Mouse (Mus musculus) heart, adult 18-20 months (tissue): Measurements from ENCODE around the gene Ptprj. TPM values are rescaled to one million over a fixed set of nuclear protein-coding genes. Genes with fewer than 3 reads are reported as not detected.

Experiments
- DNase-seq, 2 experiments: peaks; one replicate each; pipeline ENCODE4 v3.0.0; 2021 to 2022; ENCODE audit warnings: mixed read lengths in 1 of 2
- long read RNA-seq, 2 experiments: library from polyadenylated mRNA; stranded (forward); transcript quantifications; one replicate each; pipeline ENCODE4 v2.0.0; 2021
- total RNA-seq, 2 experiments: library from RNA; stranded (reverse); gene quantifications; 2 replicates each; pipeline ENCODE4 v1.2.3; 2021

Ptprj gene
- 1 to 10 TPM; 6.5 to 8.8 TPM for total RNA-seq
- long read RNA-seq, experiment 1, partial matches to known transcripts = 0 of 4 reads
- long read RNA-seq, experiment 1, other reads (novel, unspliced or antisense) = 4 of 4 reads
- long read RNA-seq, experiment 2, partial matches to known transcripts = 0 of 1 reads
- long read RNA-seq, experiment 2, other reads (novel, unspliced or antisense) = 1 of 1 reads

DNA sequence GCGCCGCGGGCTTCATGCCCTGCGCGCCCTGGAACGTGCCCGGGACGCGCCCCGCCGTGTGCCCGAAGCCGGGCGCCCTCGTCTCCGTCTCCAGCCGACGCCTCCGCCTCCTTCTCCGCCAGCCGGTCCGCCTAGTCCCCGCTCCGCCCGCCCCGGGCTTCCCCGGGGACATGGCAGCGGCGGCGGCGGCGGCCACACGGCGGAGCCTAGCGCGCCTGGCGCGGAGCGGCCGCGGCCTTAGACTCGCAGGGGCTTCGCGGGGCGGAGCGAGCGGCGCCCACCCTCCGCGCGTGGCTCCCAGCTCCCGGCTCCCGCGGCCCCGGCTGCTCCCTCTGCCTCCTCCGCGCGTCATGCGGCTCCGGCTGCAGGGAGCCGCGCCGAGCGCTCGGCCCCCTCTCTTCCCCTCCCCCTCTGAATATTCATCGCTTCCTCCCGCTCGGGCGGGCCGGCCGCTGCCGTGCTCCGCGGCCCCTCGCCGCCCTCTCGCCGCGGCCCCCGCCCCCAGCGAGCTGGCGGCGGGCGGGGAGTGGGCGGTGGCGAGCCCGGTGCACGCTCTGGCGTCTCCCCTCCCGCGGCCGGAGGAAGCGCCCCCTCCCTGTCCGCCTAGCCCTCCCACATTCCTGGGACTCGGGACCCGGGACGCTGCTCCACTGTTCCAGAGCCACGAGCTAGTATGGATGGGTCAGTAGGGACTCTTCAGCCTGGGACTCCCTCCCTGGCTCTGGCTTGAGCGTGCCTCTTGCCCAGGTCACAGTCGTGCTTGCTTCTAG lies at the start of gene Ptprj:
Ptprj (minus strand) TSS at position 412 of the 770 bp plus-strand sequence.
- peak; percentile 80 to 82 for DNase-seq

DNA sequence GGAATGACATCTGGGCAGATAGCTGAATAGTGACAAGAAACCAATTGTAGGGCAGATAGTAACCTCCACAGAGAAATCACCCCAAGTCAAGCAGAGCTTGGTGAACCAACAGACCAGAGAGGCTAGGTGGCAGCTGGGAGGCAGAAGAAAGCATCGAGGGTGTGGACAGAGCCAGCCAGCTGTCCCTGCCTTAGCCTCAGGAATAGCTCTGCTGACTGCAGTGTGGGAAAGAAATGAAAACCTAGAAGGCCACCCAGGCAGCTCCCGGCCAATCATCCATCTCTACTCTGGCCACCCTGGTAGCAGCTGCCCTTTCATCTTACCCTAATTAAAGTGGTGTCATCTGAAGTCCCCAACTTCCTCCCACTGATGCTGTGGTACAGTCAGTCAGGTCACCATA lies 49.1 kb upstream of the Ptprj start:
- no peak for DNase-seq

DNA sequence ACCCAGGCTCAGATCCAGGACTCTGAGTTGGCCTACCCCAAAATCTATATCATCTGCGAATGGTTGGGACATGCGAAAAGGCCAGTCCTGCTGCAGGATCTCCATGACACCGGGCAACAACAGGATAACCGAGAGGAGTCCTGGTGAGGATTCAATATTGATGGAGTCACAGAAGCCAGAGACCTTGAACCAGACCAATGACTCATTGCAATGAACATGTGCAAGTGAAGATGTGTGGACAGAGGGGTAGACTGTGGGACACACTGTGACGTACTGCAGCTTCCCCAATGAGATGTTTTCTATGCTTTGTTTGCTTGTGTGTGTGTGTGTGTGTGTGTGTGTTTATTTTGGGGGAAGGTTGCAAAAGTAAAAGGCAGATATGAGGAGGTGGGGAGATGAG lies 47.8 kb upstream of the Ptprj start:
- no peak for DNase-seq

- peak; percentile 66 to 83 for DNase-seq
Observed at GRCm38 (mm10) chr2:90624920-90625319, 44.5 kb upstream of the Ptprj start.

- peak in 1 of 2 experiments; percentile 18 for DNase-seq
Observed at GRCm38 (mm10) chr2:90624339-90624738, 43.9 kb upstream of the Ptprj start.

- DNase-seq = no peak
Observed at GRCm38 (mm10) chr2:90620815-90621214, 40.4 kb upstream of the Ptprj start.

DNA sequence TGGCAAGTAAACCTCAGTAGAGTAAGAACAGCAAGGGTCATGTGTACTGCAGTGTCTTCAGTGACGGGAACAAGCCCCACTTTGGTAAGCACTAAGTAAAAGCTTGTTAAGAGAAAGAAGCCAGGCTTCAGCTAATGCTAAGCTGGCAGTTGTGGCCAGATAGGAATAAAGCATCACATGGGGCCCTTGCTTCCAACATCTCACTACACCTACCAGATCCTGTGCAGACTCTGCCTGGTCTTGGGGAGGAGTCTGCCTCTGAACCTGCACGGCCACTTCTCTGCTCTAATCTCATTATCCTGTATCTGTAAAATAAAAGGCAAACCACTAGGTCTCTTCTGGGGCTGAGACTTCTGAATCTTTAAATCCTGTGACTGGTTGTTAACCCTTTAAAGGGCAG lies 39.2 kb upstream of the Ptprj start:
- no peak for DNase-seq

DNA sequence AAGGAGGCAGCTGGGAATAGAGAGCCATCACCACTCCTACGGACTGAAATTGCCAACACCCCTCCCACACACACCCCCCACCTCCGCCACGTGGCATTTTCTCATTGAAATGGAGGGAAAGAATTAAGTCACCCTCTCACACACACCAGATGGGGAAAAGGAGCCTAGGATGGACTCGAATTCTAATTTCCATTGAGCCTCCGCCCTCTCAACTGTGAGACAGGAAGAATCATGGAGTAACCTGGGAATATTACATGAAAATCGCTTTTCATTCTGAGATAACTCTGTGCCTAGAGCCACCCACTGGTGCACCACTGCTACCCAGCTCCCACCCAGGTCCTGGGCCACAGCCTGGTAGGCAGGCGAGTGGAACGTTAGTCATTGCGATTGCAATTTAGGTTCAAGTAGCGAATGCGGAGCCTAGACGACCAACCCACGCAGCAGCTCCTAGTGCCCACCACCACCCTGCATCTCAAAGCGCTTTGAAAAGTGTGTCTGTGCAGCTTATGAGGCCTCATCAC lies 34.3 kb upstream of the Ptprj start:
- DNase-seq = no peak

GRCm38 (mm10) chr2:90613591-90613990 lies 33.1 kb upstream of the Ptprj start:
- DNase-seq = no peak

GRCm38 (mm10) chr2:90613006-90613405 lies 32.6 kb upstream of the Ptprj start:
- DNase-seq = peak in 1 of 2 experiments; percentile 21

DNA sequence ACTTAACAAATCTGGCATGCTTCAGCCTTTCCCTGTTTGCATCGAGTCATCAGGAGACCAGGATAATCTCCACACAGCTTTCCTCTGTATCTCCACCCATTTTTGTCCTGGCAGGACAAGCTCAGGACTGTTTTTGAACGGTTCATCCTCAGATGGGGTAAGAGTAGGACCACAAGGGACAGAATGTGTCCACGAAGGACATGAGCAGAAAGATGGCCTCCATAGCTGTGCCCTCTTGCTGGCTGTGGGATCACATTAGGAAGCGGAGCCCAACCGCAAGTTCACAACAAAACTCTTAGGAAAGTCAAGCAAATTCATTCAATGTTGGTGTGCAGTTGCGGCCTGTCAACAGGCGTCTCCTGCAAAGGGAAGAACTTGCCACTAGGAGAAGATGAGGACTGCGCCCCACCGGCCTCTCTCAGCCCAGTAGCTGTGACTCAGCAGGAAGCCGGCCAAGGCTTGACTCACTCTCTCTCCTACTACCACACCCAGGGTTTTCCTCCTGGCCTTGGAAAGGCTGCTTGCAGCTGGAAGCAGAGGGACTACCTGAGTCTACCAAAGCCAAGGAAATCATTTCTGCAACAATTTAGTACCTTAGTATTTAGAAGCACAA lies 31.6 kb upstream of the Ptprj start:
- DNase-seq = peak; percentile 85 to 90

- no peak for DNase-seq
Observed at GRCm38 (mm10) chr2:90601056-90601455, 20.6 kb upstream of the Ptprj start.

DNA sequence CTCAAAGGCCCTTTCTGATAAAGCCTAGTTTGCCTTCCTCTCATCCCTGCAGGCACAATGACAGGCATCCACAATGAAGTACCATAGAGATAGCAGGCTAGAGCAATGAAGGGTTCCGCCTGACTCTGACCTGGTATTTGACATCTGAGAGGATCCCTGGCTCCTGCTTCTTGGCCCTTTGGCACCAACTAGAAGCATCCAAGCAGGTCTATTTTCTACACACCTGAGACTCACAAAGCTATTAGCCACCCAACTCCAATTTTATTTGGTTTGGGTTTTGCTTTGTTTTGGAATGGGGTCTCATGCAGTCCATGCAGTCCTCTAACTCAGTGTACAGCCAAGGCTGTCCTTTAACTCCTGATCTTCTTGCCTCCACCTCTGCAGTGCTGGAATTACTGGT lies 7.7 kb upstream of the Ptprj start:
- DNase-seq = no peak

DNA sequence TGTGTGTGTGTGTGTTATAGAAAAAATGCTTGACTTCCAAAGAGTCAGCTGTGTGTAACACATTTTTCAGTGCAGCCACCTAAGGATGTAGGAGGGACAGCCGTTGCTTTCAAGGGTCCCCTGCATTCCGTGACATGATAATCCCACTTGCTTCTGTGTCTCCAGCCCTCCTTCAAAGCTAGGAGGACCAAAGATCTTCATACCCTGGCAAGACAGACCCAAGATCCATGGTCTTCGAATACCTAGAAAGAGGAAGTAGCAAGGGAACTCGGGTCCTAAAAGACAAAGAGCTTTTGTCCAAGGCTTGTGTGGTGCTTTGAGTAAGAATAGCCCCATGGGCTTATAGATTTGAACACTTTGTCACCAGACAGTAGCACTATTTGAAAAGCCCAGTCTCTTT lies 4.1 kb upstream of the Ptprj start:
- no peak for DNase-seq

- DNase-seq = peak in 1 of 2 experiments; percentile 51
Observed at GRCm38 (mm10) chr2:90583628-90584131, 3.2 kb upstream of the Ptprj start.

GRCm38 (mm10) chr2:90582814-90583213 lies 2.4 kb upstream of the Ptprj start:
- no peak for DNase-seq

- DNase-seq = no peak
Observed at GRCm38 (mm10) chr2:90582311-90582710, 1.9 kb upstream of the Ptprj start.

DNA sequence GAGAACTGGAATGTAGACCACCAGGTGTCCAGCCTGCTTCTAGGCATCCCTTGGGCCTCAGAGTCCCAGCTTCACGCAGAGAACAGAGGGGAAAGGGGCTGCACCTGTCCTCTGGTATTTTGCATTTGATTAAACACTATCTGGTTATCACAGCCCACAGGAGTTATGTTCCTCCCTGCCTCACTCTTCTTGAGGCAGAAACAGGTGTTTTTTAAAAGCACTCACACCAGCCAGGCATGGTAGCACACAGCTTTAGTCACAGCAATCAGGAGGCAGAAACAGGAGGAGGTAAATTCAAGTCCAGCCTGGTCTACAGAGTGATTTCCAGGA lies 1.3 kb upstream of the Ptprj start:
- no peak for DNase-seq

DNA sequence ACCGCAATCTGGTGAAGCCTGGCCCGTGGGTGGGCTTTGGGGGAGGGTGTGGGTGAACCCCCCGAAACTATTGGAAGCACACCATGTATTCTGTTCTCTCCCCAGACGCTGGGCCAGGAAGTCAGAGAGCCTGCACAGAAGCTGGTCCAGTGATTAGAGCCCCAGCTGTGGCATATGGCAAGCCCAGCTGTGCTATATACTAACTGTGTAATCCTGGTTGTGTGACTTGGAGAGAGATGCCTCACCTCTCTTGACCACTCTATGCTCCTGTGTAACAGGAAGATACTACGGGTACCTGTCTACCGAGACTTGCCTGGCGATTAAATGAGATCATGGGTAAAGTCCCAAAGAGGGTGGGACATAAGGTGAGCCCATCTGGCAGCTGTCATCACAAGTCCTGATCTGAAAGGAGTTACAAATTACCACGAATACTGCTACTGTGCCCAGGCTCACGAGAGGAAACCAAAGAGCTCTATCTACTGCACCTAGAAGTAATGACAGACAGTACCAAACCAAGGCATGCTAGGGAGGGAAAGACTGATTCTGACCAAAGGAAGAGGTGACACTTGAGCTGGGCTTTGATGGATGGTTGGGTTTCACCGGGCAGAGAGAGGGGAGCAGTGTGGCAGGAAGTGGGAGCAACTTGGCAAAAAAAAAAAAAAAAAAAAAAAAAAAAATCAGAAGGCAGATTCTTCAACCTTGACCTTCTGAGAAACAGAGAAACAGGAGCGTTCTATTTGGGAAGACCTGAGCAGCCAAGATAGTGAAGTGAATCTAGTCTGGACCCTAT lies 754 bp upstream of the Ptprj start:
- no peak for DNase-seq

- DNase-seq = peak; percentile 60 to 70
Observed at GRCm38 (mm10) chr2:90579728-90580235, 665 bp downstream of the Ptprj start.

- DNase-seq = peak in 1 of 2 experiments; percentile 72
Observed at GRCm38 (mm10) chr2:90579038-90579727, 1.3 kb downstream of the Ptprj start.
